Mouse (Mus musculus): Measurements from ENCODE around the gene Krtap9-3.
"Not testable (repeated sequence)": the region's sequence is repeated elsewhere in the genome, so short reads cannot be mapped to it uniquely, and the experiment has no call there.

DNA sequence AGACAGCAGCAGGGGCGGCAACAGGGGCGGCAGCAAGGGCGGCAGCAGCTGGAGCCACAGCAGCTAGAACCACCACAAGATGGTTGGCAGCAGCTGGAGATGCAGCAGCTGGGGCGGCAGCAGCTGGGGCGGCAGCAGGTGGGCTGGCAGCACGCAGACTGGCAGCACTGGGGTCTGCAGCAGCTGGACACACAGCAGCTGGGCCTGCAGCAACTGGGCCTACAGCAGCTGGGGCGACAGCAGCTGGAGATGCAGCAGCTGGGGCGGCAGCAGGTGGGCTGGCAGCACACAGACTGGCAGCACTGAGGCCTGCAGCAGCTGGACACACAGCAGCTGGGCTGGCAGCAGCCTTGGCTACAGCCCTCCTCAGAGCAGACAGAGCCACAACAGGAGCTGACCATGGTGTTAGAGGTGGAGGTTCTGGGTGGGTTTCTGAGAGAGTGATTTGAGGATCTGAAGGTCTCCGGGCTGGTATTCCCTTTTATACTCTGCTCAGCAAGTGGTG, 45.8 kb upstream of the Krtap9-3 start, which contains the start of gene Krtap4-7:
- not testable (repeated sequence) for TF ChIP-seq ZC3H11A (IDR thresholded peaks at IDR 0.05; ENCODE audit: borderline replicate concordance, low read depth, low read length); CHD2 (IDR thresholded peaks at IDR 0.05; ENCODE audit: low read depth, low read length); HCFC1 (IDR thresholded peaks at IDR 0.05; ENCODE audit: borderline replicate concordance, insufficient read depth, low read length); ZNF384 (IDR thresholded peaks at IDR 0.05; ENCODE audit: low read depth, low read length)
